Mouse (Mus musculus) large intestine, adult 2 months (tissue): ENCODE results near the gene Igsf21. TPM values are rescaled to one million over a fixed set of nuclear protein-coding genes. Genes with fewer than 3 reads are reported as not detected.

ENCODE experiments used
- DNase-seq: peaks from one replicate; pipeline ENCODE4 v3.0.0-alpha.2; 2012; ENCODE audit warnings: low read depth, low spot score
- WGBS: fragments of 180-500 bp; shearing (Covaris S2); methylation state at CpG from one replicate; pipeline ENCODE4 v1.1.7; 2018; 5-methylcytosine and 5-hydroxymethylcytosine counted together
- polyA plus RNA-seq: library from polyadenylated mRNA; depleted of rRNA; stranded (reverse); fragments of >200 nt; gene quantifications from 2 replicates; pipeline ENCODE4 v1.2.3, GENCODE M21; 2012

Igsf21 gene
- polyA plus RNA-seq, 1 experiment = 0.50 TPM

DNA sequence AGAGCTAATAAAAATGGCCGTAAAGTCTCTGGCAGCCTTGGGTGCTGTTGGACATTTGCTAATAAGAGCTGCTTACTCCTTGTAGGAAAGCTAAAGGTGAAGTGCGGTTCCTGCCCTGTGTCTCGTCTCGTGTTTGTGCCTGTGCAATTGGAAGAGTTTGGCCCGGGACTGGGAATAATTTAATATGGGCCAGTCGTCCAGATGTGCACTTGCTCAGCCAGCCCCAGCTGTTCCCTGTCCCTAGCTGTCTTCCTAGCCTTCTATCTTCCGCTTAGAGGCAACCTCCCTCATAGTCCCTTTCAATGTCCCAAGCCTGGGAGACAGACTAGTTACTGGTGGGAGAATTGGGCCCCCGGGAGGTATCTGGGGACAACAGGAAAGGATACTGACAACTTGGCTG, 169.0 kb downstream of the Igsf21 start:
- DNase-seq = no peak
- WGBS = 40% methylated on average over 8 of the region's 8 CpGs

DNA sequence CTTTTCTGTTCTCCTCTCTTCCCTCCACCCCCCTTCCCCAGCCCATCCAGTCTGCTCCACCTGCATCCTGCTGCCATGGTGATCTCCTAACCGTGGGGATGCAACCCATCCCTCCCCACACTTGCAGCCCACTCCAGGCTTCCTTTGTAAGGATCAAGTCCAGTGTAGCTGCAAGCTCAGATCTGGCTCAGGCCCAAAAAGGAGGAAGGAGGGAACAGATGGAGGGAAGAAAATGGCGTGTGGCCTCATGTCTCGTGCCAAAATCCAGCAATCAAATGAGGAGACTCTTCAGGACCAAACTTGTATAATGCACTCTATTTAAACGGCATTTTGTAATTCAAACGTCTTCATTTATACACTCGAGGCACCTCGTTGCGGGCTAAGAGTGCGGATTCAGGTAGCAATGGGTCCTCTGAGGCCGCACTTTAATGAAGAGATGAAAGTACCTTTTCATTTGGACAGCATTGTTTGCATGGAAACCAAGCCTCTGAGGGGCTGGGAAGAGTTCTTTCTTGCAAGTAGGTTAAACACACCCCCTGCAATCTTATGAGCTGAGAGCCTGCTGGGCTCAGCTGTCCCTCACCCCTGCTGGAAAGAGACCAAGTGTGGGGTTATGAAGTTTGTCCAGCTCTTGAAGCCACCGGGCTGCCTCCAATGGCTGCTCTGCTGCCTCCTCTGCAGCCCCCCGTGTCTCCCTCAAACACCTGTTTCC, 169.6 kb downstream of the Igsf21 start:
- 57% methylated on average over 12 of the region's 12 CpGs for WGBS
- no peak for DNase-seq

DNA sequence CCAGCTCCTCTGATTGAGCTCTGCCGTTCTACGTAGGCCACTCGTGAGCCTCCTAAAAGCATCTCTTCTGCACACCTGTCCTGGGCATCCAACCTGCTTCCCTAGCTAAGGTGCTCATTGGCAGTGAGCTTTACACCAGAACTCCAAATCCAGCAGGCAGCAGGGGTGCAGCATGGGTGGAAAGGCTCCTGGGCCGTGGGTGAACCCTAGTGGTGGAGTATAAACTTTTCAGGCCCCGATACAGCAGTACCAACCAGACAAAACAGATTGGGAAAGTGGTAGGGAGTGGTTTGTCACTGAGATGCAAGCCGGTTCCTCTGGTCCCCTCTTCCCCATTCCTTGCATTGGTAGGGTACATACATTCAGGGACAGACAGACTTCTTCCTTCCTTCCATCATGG, 170.2 kb downstream of the Igsf21 start:
- 67% methylated on average over 6 of the region's 6 CpGs for WGBS
- no peak for DNase-seq

DNA sequence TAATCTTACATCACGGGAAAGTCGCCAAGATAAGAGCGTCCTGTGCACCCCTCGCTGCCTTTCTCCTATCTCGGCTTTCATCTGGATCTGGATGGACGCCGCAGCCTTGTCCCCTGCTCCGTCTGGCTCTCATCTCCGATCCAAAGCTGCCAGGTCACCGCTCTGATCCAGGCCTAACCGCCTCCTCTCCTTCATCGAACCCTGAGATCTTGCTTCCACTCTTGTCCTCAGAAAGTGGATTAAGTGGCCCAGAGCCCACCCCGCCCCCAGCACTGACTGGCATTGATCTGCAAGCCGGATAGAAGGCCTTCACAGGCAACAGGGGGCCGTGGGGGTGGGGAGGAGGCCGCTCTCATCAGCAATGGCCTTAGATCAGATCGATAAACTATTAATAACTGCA, 175.5 kb downstream of the Igsf21 start:
- WGBS = 43% methylated on average over 17 of the region's 17 CpGs
- DNase-seq = no peak

- WGBS = 32% methylated on average over 10 of the region's 10 CpGs
- DNase-seq = no peak
These were observed 176.3 kb downstream of the Igsf21 start for GRCm38 (mm10) chr4:140070331-140070652.

DNA sequence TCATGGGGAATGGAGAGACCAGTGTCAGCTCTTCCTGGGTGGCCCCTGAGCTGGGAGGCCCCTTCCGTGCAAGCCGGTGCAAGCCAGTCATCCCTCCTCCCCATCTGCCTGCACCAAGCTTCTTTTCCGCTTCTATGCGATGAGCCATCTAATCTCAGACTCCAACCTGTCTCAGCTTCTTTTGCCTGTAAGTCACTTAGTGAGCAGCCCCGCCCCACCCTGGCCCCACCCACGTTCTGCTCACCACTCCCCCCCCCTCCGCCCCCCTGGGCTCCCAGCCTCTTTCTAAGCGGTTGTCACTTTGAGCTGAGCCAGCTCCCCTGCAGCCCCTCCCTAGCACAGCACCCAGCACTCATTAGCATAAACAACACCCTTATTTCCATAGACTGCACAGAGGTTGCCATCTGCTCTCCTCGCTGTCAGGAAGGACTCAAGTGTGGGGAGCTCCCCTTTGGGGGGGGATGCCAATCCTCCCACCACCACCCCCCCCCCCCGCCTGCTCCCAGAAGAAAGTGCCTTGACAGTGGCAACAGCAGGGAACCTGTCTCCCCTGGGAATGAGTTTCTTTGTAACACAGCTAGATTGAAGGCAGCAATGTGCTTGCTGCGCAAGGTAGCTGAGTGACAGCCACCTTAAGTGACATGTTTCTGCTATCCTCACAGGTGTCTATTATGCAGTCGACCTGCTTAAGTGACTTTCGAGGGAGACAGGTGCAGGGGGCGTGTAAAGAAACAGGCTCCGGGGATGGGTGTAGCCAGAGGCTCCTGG, 176.8 kb downstream of the Igsf21 start:
- no peak for DNase-seq
- WGBS = 7% methylated on average over 15 of the region's 15 CpGs

DNA sequence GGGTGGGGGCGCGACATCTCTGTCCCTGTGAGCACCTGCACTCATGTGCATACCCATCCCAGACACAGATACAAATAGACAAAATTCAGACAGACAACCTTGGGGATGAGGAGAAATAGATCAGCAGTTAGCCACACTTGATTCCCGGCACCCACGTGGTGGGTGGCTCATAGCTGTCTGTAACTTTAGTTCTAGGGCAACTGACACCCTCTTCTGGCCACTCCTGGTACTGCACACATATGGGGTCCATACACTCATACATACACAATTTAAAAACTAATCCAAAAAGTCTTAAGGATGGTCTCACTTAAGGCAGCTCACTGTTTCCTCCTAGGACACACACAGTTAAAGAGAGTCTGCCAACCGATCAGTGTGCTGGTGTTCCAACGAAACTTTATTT, 178.1 kb downstream of the Igsf21 start:
- WGBS = 94% methylated on average over 6 of the region's 6 CpGs
- DNase-seq = no peak

DNA sequence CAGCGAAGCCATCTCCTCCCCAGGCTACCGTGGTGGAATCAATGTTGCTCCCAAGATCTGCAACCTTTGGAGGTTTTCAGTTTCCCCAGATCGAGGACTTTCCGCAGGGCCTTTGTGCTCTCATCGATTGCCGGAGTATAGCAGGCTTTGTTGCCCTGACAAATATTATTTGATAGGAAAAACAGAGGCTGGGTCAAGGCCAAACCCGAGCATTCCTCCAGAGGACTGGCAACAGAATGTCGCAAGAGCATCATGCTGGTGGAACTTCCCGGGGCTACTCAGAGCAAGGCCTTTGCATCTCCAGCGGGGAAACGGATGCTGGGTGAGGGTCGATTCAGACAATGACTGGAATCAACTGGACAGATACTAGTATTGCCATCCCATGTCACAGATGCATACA, 180.6 kb downstream of the Igsf21 start:
- WGBS = 80% methylated on average over 12 of the region's 12 CpGs
- no peak for DNase-seq

- DNase-seq = no peak
- WGBS = 74% methylated on average over 13 of the region's 13 CpGs
These were observed 183.4 kb downstream of the Igsf21 start for GRCm38 (mm10) chr4:140063153-140063671.

DNA sequence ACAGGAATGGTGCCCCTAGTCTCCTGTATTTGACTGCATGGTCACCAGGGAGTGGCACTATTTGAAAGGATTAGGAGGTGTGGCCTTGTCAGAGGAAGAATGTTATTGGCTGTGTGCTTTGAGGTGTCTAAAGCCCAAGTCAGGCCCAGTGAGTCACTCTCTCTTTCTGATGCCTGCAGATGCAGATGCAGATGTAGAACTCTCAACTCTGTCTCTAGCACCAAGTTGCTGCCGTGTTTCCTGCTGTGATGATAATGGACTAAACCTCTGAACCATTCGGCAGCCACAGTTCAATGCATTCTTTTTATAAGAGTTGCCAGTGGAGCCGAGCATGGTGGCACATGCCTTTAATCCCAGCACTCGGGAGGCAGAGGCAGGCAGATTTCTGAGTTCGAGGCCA, 186.3 kb downstream of the Igsf21 start:
- no peak for DNase-seq
- 84% methylated on average over 5 of the region's 5 CpGs for WGBS

DNA sequence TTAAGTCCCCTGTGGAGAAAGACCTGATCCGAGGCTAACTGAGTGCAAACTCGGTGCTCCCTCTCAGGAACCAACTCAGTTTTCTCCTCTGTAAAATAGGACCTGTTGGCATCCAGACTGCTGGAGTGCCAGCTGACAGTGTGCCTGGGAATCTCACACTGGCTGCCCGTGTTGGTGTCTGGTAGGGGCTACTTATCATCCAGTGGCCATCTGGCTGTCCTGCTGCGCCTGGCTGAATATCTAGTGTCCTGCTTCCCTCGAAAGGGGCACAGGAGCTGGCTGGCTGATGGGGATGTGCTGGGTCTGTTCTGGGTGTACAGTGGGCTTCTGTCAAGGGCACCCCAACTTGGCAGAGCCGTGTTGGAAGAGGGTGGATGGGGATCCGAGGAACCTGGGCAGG, 193.5 kb downstream of the Igsf21 start:
- 79% methylated on average over 7 of the region's 7 CpGs for WGBS
- DNase-seq = no peak

DNA sequence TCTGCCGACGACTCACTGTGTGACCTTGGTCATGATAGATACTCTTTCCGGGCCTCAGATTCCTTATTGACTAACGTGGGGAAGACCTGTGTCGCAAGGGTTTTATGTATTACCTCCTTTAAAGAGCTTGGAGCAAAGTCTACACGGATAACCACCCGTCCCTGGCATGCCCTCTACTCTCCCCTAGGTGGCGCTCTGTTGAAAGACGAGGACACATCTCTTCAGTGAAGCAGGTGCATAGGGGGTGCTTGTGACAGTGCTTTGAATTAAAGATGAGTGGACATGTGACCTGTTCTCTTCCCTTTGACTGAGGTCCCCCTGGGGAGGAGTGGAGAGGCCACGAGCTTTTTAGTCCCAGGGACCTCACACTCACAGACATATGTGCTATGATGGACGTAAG, 194.0 kb downstream of the Igsf21 start:
- no peak for DNase-seq
- 41% methylated on average over 11 of the region's 11 CpGs for WGBS

GRCm38 (mm10) chr4:140047807-140048362, 198.7 kb downstream of the Igsf21 start:
- WGBS = 57% methylated on average over 10 of the region's 10 CpGs
- DNase-seq = no peak

GRCm38 (mm10) chr4:140043953-140044352, 202.6 kb downstream of the Igsf21 start:
- DNase-seq = no peak
- WGBS = 45% methylated on average over 12 of the region's 12 CpGs

DNA sequence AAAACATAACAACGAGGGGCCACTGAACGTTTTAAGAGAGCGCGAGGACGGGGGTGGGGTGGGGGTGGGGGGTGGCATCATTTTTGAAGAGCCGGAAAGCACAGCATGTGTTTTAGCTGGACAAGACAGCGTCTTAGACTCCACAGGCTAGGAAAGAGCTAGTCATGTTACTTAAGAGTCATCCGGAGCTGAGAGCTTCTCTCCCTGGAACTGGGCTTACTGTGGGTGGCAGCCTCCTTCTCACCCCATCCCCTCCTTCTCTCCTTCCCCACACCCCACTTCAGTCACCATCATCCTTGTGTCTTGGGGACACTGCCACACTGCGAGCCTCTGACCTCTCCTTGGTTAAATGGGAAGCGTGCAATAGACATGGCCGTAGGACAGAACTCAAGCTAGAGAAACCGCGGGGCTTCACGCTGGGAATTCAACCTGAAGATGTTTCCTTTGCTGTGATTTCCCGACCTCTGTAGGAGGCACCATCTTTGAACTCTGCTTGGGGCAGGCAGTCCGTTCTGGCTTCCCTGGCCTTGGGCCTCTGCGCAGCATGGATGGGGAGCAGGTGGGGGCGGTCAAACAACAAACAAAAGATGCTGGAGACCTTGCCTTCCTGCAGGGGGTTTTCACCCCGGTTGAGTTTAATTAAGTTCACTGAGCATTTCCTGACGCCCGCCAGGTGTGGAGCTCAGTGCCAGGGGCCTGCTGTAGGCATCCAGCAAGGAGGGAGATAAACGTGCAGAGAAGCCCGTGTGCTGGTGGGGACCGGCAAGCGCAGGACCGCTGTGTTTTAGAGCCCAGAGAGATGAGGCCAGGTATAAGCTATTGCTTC, 207.8 kb downstream of the Igsf21 start:
- 12% methylated on average over 26 of the region's 26 CpGs for WGBS
- DNase-seq = no peak

GRCm38 (mm10) chr4:140037784-140038387, 208.7 kb downstream of the Igsf21 start:
- 2% methylated on average over 13 of the region's 13 CpGs for WGBS

DNA sequence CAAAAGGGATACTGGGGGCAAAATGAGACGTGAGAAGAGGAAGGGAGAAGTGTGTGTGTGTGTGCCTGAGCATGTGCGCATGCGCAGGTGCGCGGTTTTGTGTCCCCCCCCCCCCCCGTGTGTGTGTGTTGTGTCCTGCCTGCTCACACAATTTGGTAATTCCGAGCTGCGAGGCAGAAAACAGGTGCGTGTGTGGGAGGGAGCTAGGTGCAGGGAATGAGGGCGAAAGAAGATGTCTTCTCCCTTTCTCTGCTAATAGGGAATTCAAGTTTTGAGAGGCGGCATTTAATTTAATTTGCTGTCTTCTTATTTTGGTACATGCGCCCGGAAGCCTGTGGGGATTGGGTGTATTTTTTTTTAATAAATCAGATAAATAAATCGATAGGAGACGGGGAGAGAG, 211.4 kb downstream of the Igsf21 start:
- DNase-seq = no peak
- WGBS = 62% methylated on average over 15 of the region's 15 CpGs

More at GRCm38 (mm10) chr4:140037784-140038387, 208.7 kb downstream of the Igsf21 start:
- DNase-seq = no peak

DNA sequence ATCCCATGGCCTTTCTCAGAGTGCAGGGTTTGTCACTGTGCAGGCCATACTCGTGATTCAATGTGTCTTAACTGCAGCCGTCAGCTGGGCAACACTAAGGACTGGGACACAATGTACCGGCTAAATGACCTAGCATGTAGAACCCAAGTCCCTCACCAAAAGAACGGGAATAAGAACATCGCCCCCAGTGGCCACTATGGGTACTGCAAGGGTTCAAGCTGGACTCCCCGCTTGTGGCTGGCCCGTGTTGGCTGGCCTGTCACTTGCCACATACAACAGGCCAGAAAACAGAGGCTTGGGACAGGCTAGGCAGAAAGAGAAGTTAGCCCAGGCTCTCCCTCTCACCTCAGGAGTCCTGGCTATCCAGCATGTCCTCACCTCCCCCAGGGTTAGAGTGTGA, 213.2 kb downstream of the Igsf21 start:
- peak; percentile 13 for DNase-seq
- WGBS = 39% methylated on average over 7 of the region's 7 CpGs

DNA sequence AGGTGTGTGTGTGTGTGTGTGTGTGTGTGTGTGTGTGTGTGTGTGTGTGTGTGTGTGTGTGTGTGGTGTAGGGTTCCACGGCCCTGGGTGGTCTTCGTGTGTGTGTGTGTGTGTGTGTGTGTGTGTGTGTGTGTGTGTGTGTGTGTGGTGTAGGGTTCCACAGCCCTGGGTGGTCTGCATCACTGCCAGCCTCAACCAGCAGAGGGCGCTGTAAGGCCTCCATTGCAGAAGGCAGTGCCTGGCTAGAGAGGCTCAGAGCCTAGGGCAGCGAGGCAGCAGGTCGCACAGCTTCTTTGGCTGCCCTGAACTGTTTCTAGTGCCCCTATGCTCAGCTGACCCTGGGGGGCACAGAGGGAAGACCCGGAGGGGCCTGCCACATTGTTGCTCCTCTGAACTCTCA, 216.2 kb downstream of the Igsf21 start:
- DNase-seq = no peak
- WGBS = 51% methylated on average over 5 of the region's 6 CpGs

DNA sequence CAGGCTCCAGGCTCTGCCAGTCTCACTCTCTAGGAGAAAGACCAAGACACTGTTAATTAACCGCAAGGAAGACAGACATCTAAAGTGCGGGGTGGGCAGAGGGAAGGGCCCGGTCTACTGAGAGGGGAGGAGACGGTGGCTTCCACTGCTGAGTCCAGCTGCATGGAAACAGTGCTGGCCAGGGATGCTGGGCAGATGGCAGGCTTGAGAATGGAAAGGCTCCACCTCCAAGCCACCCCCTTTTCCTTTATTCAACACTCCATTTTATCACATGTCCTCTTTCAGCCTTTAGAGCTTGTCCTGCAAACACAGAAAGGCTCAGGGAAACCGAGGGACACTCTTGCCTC, 216.6 kb downstream of the Igsf21 start:
- no peak for DNase-seq
- 53% methylated on average over 5 of the region's 5 CpGs for WGBS
